Mouse (Mus musculus): ENCODE data around the gene Spaca4. TPM values are rescaled to one million over a fixed set of nuclear protein-coding genes. Genes with fewer than 3 reads are reported as not detected.

Gene Spaca4
- total RNA-seq, 2 experiments from 2014 or later: not detected

GRCm38 (mm10) chr7:45713396-45713795 is 12.2 kb downstream of the Spaca4 start:
- peak in 1 of 2 experiments; percentile 25 for DNase-seq (ENCODE audit: low spot score in 2 of 2)

- peak in 1 of 2 experiments; percentile 56 for DNase-seq (ENCODE audit: low spot score in 2 of 2)
Measured at GRCm38 (mm10) chr7:45712022-45712757, 13.4 kb downstream of the Spaca4 start.

GRCm38 (mm10) chr7:45711316-45712021 is 14.1 kb downstream of the Spaca4 start:
- no peak for DNase-seq (ENCODE audit: low spot score in 2 of 2)

GRCm38 (mm10) chr7:45710477-45711191 is 15.0 kb downstream of the Spaca4 start:
- no peak for DNase-seq (ENCODE audit: low spot score in 2 of 2)

GRCm38 (mm10) chr7:45709677-45710355 is 15.8 kb downstream of the Spaca4 start:
- no peak for DNase-seq (ENCODE audit: low spot score in 2 of 2)

GRCm38 (mm10) chr7:45709036-45709435 is 16.6 kb downstream of the Spaca4 start:
- DNase-seq (ENCODE audit: low spot score in 2 of 2): no peak

- DNase-seq (ENCODE audit: low spot score in 2 of 2): no peak
Measured at GRCm38 (mm10) chr7:45708221-45708761, 17.3 kb downstream of the Spaca4 start.

GRCm38 (mm10) chr7:45707375-45707967 is 18.1 kb downstream of the Spaca4 start:
- DNase-seq (ENCODE audit: low spot score in 2 of 2): peak; percentile 98 to 99

GRCm38 (mm10) chr7:45706721-45707241 is 18.8 kb downstream of the Spaca4 start:
- DNase-seq (ENCODE audit: low spot score in 2 of 2): peak; percentile 91

- peak; percentile 74 to 82 for DNase-seq (ENCODE audit: low spot score in 2 of 2)
Measured at GRCm38 (mm10) chr7:45705873-45706281, 19.7 kb downstream of the Spaca4 start.

GRCm38 (mm10) chr7:45705443-45705864 is 20.2 kb downstream of the Spaca4 start:
- no peak for DNase-seq (ENCODE audit: low spot score in 2 of 2)

GRCm38 (mm10) chr7:45704730-45705442 is 20.7 kb downstream of the Spaca4 start, which contains the start of gene Dbp:
Gene Dbp (plus strand): TSS chr7:45705088.
- peak; percentile 94 to 97 for DNase-seq (ENCODE audit: low spot score in 2 of 2)

GRCm38 (mm10) chr7:45704046-45704559 is 21.5 kb downstream of the Spaca4 start:
- DNase-seq (ENCODE audit: low spot score in 2 of 2): no peak

- no peak for DNase-seq (ENCODE audit: low spot score in 2 of 2)
Measured at GRCm38 (mm10) chr7:45703521-45704033, 22.0 kb downstream of the Spaca4 start.

- DNase-seq (ENCODE audit: low spot score in 2 of 2): no peak
Measured at GRCm38 (mm10) chr7:45702809-45703520, 22.6 kb downstream of the Spaca4 start.

- DNase-seq (ENCODE audit: low spot score in 2 of 2): no peak
Measured at GRCm38 (mm10) chr7:45702316-45702715, 23.3 kb downstream of the Spaca4 start.

GRCm38 (mm10) chr7:45701607-45702006 is 24.0 kb downstream of the Spaca4 start:
- DNase-seq (ENCODE audit: low spot score in 2 of 2): no peak

- DNase-seq (ENCODE audit: low spot score in 2 of 2): no peak
Measured at GRCm38 (mm10) chr7:45701072-45701471, 24.5 kb downstream of the Spaca4 start.
